Mouse (Mus musculus): ENCODE measurements at regions not wholly inside any gene's neighbourhood (a gene's known extent, or its start where the extent isn't known, plus 50 kb on each side); places are given as distances from the start of the nearest gene placed in this dataset.
A peak's percentile ranks its signal among the peaks of the same experiment; 100 is the strongest.
"Not testable (repeated sequence)": the region's sequence is repeated elsewhere in the genome, so short reads cannot be mapped to it uniquely, and the experiment has no call there.

DNA sequence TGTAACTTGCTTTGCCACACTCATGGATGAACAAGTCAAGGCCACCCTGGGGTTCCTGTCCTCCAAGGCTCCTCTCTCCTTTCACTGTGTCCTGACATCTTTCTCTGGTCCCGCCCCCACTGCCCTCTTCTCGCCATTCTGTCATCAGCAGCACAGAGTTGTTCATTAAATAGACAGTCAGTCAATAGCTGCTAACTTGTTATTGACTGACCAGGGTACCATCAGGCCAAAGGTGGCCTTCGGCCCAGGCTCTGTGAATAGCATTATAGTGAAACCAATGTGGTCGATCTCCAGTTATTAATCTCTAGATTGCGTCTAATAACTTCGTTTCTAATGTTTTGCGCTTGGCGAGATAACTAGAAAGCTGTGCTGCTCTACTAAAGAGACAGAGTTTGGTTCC is 122.1 kb upstream of the Mrps10 start:
- TF ChIP-seq POLR2A (IDR thresholded peaks at IDR 0.05; ENCODE audit: control insufficient read depth, low read depth, low read length) (no peak), CTCF (IDR thresholded peaks at IDR 0.05; ENCODE audit: control insufficient read depth, insufficient read depth, insufficient replicate concordance, low read depth, low read length) (no peak)
- Histone ChIP-seq H3K4me1 (ENCODE audit: control insufficient read depth, insufficient read depth, low read length) (no peaks in the 10 kb centered on the region), H3K36me3 (ENCODE audit: control insufficient read depth, insufficient read depth, low read length) (no peaks in the 10 kb centered on the region), H3K4me3 (ENCODE audit: control insufficient read depth, low read depth, low read length) (no peak overlapping the region), H3K27ac (ENCODE audit: control insufficient read depth, insufficient read depth, low read depth, low read length) (no peak overlapping the region), H3K27me3 (ENCODE audit: control insufficient read depth, insufficient read depth, low read length) (no peaks in the 10 kb centered on the region)

DNA sequence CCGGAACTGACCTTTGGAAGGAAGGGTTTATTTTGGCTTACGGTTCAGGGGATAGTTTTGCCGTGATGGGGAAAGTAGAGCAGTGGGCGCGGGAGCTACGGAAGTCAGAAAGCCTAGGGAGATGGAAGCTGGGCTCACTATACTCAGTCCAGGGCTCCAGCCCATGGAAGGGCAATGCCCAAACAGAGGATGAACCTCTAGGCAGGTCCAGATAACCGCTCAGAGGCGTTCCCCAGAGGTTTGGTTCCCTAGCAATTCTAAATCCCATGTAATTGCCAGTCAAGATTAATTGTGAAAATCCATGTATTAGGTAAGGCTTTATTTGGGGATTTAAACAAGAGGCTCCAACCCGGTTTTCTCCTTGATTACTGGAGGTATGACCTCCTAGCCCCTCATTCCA is 123.1 kb upstream of the Mrps10 start:
- H3K36me3 ChIP-seq (ENCODE audit: control insufficient read depth, insufficient read depth, low read length): no peaks in the 10 kb centered on the region
- TF ChIP-seq POLR2A (IDR thresholded peaks at IDR 0.05; ENCODE audit: control insufficient read depth, low read depth, low read length) (no peak), CTCF (IDR thresholded peaks at IDR 0.05; ENCODE audit: control insufficient read depth, insufficient read depth, insufficient replicate concordance, low read depth, low read length) (no peak)
- no peaks in the 10 kb centered on the region for H3K4me1 ChIP-seq (ENCODE audit: control insufficient read depth, insufficient read depth, low read length)
- H3K27me3 ChIP-seq (ENCODE audit: control insufficient read depth, insufficient read depth, low read length): no peaks in the 10 kb centered on the region
- H3K4me3 ChIP-seq (ENCODE audit: control insufficient read depth, low read depth, low read length): no peak overlapping the region
- no peak overlapping the region for H3K27ac ChIP-seq (ENCODE audit: control insufficient read depth, insufficient read depth, low read depth, low read length)

DNA sequence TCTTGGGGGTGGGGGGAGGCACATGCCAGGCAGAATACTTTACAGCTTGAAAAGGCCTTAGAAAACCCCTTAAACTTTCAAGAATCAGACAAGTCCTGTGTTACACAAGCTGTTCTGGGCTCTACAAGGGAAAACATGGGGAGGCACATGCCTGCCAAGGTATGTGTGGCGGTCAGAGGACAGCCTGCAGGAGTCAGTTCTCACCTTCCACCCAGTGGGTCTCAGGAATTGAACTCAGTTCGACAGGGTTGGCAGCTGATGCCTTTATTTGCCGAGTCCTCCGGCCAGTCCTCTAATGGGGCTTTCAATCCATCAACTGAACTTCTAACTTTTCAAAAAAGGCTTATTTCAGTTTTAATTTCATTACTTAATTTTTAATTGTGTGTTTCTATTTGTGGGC is 129.6 kb upstream of the Mrps10 start:
- H3K4me3 ChIP-seq (ENCODE audit: control insufficient read depth, low read depth, low read length): no peak overlapping the region
- TF ChIP-seq POLR2A (IDR thresholded peaks at IDR 0.05; ENCODE audit: control insufficient read depth, low read depth, low read length) (no peak), CTCF (IDR thresholded peaks at IDR 0.05; ENCODE audit: control insufficient read depth, insufficient read depth, insufficient replicate concordance, low read depth, low read length) (no peak)
- H3K27me3 ChIP-seq (ENCODE audit: control insufficient read depth, insufficient read depth, low read length): no peaks in the 10 kb centered on the region
- no peak overlapping the region for H3K27ac ChIP-seq (ENCODE audit: control insufficient read depth, insufficient read depth, low read depth, low read length)
- H3K4me1 ChIP-seq (ENCODE audit: control insufficient read depth, insufficient read depth, low read length): no peaks in the 10 kb centered on the region
- H3K36me3 ChIP-seq (ENCODE audit: control insufficient read depth, insufficient read depth, low read length): no peaks in the 10 kb centered on the region

DNA sequence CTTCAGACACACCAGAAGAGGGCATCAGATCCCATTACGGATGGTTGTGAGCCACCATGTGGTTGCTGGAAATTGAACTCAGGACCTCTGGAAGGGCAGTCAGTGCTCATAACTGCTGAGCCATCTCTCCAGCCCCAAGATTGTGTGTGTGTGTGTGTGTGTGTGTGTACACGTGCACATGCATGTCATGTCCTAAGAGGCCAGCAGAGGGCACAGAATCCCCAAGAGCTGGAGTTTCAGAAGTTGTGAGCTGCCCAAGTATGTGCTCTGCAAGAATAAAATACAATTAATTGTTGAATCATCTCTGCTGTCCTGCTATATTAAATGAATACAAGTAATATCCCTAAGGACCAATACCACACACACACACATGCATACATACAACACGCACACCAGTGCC is 130.8 kb upstream of the Mrps10 start:
- not testable (repeated sequence) for H3K27me3 ChIP-seq (ENCODE audit: control insufficient read depth, insufficient read depth, low read length); H3K27ac ChIP-seq (ENCODE audit: control insufficient read depth, insufficient read depth, low read depth, low read length); H3K36me3 ChIP-seq (ENCODE audit: control insufficient read depth, insufficient read depth, low read length); H3K4me3 ChIP-seq (ENCODE audit: control insufficient read depth, low read depth, low read length); H3K4me1 ChIP-seq (ENCODE audit: control insufficient read depth, insufficient read depth, low read length)

DNA sequence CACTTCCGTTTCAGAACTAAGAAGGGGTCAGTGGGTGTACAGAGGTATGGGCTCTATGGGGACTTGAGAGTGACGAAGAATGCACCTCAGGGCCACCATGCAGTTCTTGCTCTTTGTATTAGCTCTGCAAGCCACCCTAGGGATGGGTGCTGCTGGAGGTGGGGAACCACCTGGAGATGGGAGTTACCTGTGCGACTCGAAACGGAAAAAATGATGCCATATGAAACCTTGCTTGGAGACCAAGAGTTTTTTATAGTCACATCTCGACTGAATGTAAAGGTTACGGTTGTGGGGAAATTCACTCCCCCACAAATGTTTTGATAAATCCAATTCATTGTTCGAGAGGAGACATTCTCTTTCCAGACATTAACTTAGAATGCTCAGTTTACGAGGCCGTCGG is 134.3 kb upstream of the Mrps10 start:
- TF ChIP-seq POLR2A (IDR thresholded peaks at IDR 0.05; ENCODE audit: control insufficient read depth, low read depth, low read length) (no peak), CTCF (IDR thresholded peaks at IDR 0.05; ENCODE audit: control insufficient read depth, insufficient read depth, insufficient replicate concordance, low read depth, low read length) (no peak)
- Histone ChIP-seq H3K36me3 (ENCODE audit: control insufficient read depth, insufficient read depth, low read length) (no peaks in the 10 kb centered on the region), H3K4me1 (ENCODE audit: control insufficient read depth, insufficient read depth, low read length) (no peaks in the 10 kb centered on the region), H3K27me3 (ENCODE audit: control insufficient read depth, insufficient read depth, low read length) (no peaks in the 10 kb centered on the region), H3K4me3 (ENCODE audit: control insufficient read depth, low read depth, low read length) (no peak overlapping the region), H3K27ac (ENCODE audit: control insufficient read depth, insufficient read depth, low read depth, low read length) (no peak overlapping the region)

GRCm38 (mm10) chr17:47233003-47233678 is 135.5 kb upstream of the Mrps10 start:
- H3K4me3 ChIP-seq (ENCODE audit: control insufficient read depth, low read depth, low read length): no peak overlapping the region
- TF ChIP-seq CTCF (IDR thresholded peaks at IDR 0.05; ENCODE audit: control insufficient read depth, insufficient read depth, insufficient replicate concordance, low read depth, low read length): no peak
- no peak for TF ChIP-seq POLR2A (IDR thresholded peaks at IDR 0.05; ENCODE audit: control insufficient read depth, low read depth, low read length)
- H3K27ac ChIP-seq (ENCODE audit: control insufficient read depth, insufficient read depth, low read depth, low read length): no peak overlapping the region
- H3K36me3 ChIP-seq (ENCODE audit: control insufficient read depth, insufficient read depth, low read length): no peaks in the 10 kb centered on the region
- no peaks in the 10 kb centered on the region for H3K4me1 ChIP-seq (ENCODE audit: control insufficient read depth, insufficient read depth, low read length)
- H3K27me3 ChIP-seq (ENCODE audit: control insufficient read depth, insufficient read depth, low read length): no peaks in the 10 kb centered on the region

- no peak overlapping the region for H3K4me3 ChIP-seq (ENCODE audit: control insufficient read depth, low read depth, low read length)
- no peak for TF ChIP-seq POLR2A (IDR thresholded peaks at IDR 0.05; ENCODE audit: control insufficient read depth, low read depth, low read length)
- TF ChIP-seq CTCF (IDR thresholded peaks at IDR 0.05; ENCODE audit: control insufficient read depth, insufficient read depth, insufficient replicate concordance, low read depth, low read length): peak; percentile 62; the same call in 1 of the 2 replicates
- H3K27ac ChIP-seq (ENCODE audit: control insufficient read depth, insufficient read depth, low read depth, low read length): no peak overlapping the region
- no peaks in the 10 kb centered on the region for H3K36me3 ChIP-seq (ENCODE audit: control insufficient read depth, insufficient read depth, low read length)
- peaks cover 2% of the 10 kb centered on the region; the same call in 1 of the 2 replicates for H3K4me1 ChIP-seq (ENCODE audit: control insufficient read depth, insufficient read depth, low read length)
- no peaks in the 10 kb centered on the region for H3K27me3 ChIP-seq (ENCODE audit: control insufficient read depth, insufficient read depth, low read length)
Measured at GRCm38 (mm10) chr17:47230715-47231114, 138.0 kb upstream of the Mrps10 start.

DNA sequence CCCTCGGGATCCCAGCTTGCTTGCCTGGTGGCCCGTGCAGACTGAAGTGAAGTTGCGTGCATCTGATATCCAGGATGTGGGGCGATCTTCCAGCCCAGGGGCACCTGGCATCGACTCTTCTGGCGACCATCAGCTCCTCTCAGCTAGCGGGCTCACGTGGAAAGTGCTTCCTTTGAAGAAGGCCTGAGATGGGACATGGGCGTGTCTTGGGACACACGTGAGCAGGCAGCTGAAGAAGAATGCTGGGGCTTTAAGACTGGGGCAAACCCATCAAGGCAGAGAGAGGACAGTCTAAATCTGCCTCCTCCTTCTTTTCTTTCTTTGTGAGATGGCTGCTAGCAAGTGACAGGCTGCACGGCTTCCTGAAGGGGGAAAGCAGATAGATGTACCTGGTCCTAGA is 142.3 kb upstream of the Mrps10 start:
- H3K36me3 ChIP-seq (ENCODE audit: control insufficient read depth, insufficient read depth, low read length): no peaks in the 10 kb centered on the region
- peaks cover 2% of the 10 kb centered on the region for H3K4me1 ChIP-seq (ENCODE audit: control insufficient read depth, insufficient read depth, low read length)
- TF ChIP-seq CTCF (IDR thresholded peaks at IDR 0.05; ENCODE audit: control insufficient read depth, insufficient read depth, insufficient replicate concordance, low read depth, low read length) (no peak), POLR2A (IDR thresholded peaks at IDR 0.05; ENCODE audit: control insufficient read depth, low read depth, low read length) (no peak)
- H3K27ac ChIP-seq (ENCODE audit: control insufficient read depth, insufficient read depth, low read depth, low read length): no peak overlapping the region
- H3K27me3 ChIP-seq (ENCODE audit: control insufficient read depth, insufficient read depth, low read length): no peaks in the 10 kb centered on the region
- no peak overlapping the region for H3K4me3 ChIP-seq (ENCODE audit: control insufficient read depth, low read depth, low read length)

All from testis, adult 2 months (tissue).